Mouse (Mus musculus): ENCODE data around the gene Plekhs1. TPM values are rescaled to one million over a fixed set of nuclear protein-coding genes. Genes with fewer than 3 reads are reported as not detected.

Plekhs1 gene
- polyA plus RNA-seq, 1 experiment from 2014 or later = 0.17 TPM

GRCm38 (mm10) chr19:56460241-56460640 is 1.2 kb upstream of the Plekhs1 start:
- no peak overlapping the region for H3K4me2 ChIP-seq (replicated peaks)
- peaks cover 8% of the 10 kb centered on the region; the same call in 1 of the 2 replicates for H3K4me1 ChIP-seq
- H3K27me3 ChIP-seq = no peaks in the 10 kb centered on the region
- H3K27ac ChIP-seq (replicated peaks) = no peak overlapping the region
- no peaks in the 10 kb centered on the region for H3K36me3 ChIP-seq
- 45% methylated on average over 2 of the region's 2 CpGs for WGBS
- no peak for ATAC-seq (replicated peaks)
- H3K4me3 ChIP-seq = no peak overlapping the region
- H3K9ac ChIP-seq (replicated peaks) = no peak overlapping the region
- no peaks in the 10 kb centered on the region for H3K9me3 ChIP-seq

DNA sequence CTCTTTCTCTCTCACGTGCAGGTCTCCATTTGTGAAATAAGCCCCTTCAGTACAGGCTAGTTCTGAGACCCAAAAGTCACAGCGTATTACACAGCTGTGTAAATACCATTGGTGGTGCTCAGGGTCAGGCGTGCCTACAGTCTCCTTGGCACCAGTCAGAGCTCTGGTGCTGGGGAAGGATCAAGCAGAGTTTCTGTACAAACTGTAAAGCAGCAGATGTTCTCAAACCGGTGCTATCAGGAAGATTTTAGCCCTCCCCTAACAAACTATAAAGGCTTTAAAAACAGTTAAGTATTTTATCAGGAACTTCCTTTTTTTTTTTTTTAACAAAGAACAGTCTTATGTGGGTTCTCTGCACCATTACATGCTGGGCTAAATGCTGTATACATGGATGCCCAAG is 1.3 kb downstream of the Plekhs1 start:
- peaks cover 8% of the 10 kb centered on the region; the same call in 1 of the 2 replicates for H3K4me1 ChIP-seq
- no peaks in the 10 kb centered on the region for H3K36me3 ChIP-seq
- no peak overlapping the region for H3K9ac ChIP-seq (replicated peaks)
- H3K4me3 ChIP-seq = no peak overlapping the region
- no peak overlapping the region for H3K4me2 ChIP-seq (replicated peaks)
- WGBS = 71% methylated on average over 4 of the region's 4 CpGs
- H3K27me3 ChIP-seq = no peaks in the 10 kb centered on the region
- H3K27ac ChIP-seq (replicated peaks) = no peak overlapping the region
- ATAC-seq (replicated peaks) = no peak
- no peaks in the 10 kb centered on the region for H3K9me3 ChIP-seq

DNA sequence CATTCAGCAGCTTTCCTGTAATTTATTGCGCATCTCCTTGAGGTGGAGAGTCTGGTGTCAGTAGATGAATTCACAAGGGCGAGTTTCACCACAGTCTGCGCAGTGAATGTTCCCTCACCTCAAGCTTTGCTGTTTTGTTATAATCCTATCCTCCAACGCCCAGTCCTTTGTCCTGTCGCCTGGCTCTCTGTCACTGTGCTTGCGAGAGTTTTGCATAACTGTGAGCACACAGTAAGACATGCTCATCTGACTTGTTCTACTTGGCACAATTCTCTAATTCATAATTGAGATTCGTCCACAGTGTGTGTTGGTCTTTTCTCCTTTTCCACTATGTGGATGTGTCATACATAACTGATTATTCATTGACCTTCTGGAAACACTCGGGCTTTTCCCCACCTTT is 5.0 kb downstream of the Plekhs1 start:
- 75% methylated on average over 8 of the region's 8 CpGs for WGBS
- peaks cover 6% of the 10 kb centered on the region; the same call in 1 of the 2 replicates for H3K4me1 ChIP-seq
- H3K4me3 ChIP-seq = no peak overlapping the region
- H3K27ac ChIP-seq (replicated peaks) = no peak overlapping the region
- no peak overlapping the region for H3K9ac ChIP-seq (replicated peaks)
- ATAC-seq (replicated peaks) = no peak
- no peaks in the 10 kb centered on the region for H3K27me3 ChIP-seq
- no peak overlapping the region for H3K4me2 ChIP-seq (replicated peaks)
- H3K9me3 ChIP-seq = no peaks in the 10 kb centered on the region
- H3K36me3 ChIP-seq = no peaks in the 10 kb centered on the region

DNA sequence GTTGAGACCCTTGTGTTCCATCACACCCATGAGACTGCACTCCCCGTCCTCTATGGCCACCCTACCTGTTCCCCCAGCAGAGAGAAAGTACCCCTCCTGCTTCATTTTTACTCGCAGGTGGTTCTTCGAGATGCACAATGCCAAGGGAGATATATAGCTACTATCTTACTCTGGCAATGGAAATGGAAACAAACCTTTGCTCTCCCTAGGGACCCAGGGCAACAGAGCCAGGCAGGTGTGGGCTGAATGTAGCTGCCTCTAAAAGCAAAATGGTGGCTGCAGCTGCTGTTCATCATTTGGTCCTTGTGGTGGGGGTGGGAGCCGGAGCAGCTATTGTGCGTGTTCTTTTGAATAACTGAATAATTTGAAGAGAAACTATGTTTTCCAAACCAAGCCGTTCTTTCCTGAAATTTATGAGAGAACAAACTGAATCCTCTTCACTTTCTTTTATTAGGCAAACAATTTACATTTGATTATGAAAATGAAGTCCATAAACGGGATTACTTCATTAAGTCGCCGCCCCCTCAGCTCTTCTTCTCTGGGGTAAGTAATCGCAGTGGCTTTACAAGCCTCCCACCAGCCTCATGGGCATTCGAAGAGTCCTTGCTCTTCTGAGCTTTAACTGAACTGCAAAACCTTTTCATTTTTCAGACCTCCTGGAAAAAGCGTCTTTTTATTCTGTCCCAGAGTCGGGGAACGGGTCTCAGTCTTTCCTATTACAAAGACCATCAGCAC is 9.0 kb downstream of the Plekhs1 start:
- no peak for ATAC-seq (replicated peaks)
- Histone ChIP-seq H3K4me3 (no peak overlapping the region), H3K4me1 (peaks cover 13% of the 10 kb centered on the region), H3K27me3 (no peaks in the 10 kb centered on the region), H3K9me3 (no peaks in the 10 kb centered on the region), H3K9ac (replicated peaks) (no peak overlapping the region), H3K4me2 (replicated peaks) (no peak overlapping the region), H3K36me3 (no peaks in the 10 kb centered on the region), H3K27ac (replicated peaks) (no peak overlapping the region)
- WGBS = 77% methylated on average over 14 of the region's 14 CpGs

- Histone ChIP-seq H3K9ac (replicated peaks) (no peak overlapping the region), H3K4me3 (no peak overlapping the region), H3K36me3 (no peaks in the 10 kb centered on the region), H3K4me2 (replicated peaks) (no peak overlapping the region), H3K27me3 (no peaks in the 10 kb centered on the region), H3K4me1 (peaks cover 17% of the 10 kb centered on the region), H3K9me3 (no peaks in the 10 kb centered on the region), H3K27ac (replicated peaks) (no peak overlapping the region)
- ATAC-seq (replicated peaks) = no peak
- WGBS = 61% methylated on average over 10 of the region's 10 CpGs
These were observed 10.5 kb downstream of the Plekhs1 start for GRCm38 (mm10) chr19:56471934-56472333.

- H3K9ac ChIP-seq (replicated peaks) = no peak overlapping the region
- WGBS = 64% methylated on average over 19 of the region's 19 CpGs
- no peak for ATAC-seq (replicated peaks)
- H3K4me1 ChIP-seq = peaks cover 26% of the 10 kb centered on the region
- no peaks in the 10 kb centered on the region for H3K36me3 ChIP-seq
- H3K9me3 ChIP-seq = no peaks in the 10 kb centered on the region
- H3K27ac ChIP-seq (replicated peaks) = no peak overlapping the region
- H3K27me3 ChIP-seq = no peaks in the 10 kb centered on the region
- no peak overlapping the region for H3K4me3 ChIP-seq
- H3K4me2 ChIP-seq (replicated peaks) = no peak overlapping the region
These were observed 13.6 kb downstream of the Plekhs1 start for GRCm38 (mm10) chr19:56474869-56475550.

- Histone ChIP-seq H3K27me3 (no peaks in the 10 kb centered on the region), H3K4me3 (no peak overlapping the region), H3K9me3 (no peaks in the 10 kb centered on the region), H3K4me2 (replicated peaks) (no peak overlapping the region), H3K27ac (replicated peaks) (peak overlapping the region; percentile 6; the same call in 1 of the 2 replicates), H3K36me3 (no peaks in the 10 kb centered on the region), H3K4me1 (peaks cover 26% of the 10 kb centered on the region), H3K9ac (replicated peaks) (no peak overlapping the region)
- ATAC-seq (replicated peaks) = peak; percentile 76
- WGBS = 1% methylated on average over 2 of the region's 2 CpGs
These were observed 15.1 kb downstream of the Plekhs1 start for GRCm38 (mm10) chr19:56476546-56476945.

- no peak overlapping the region for H3K27ac ChIP-seq (replicated peaks)
- WGBS = 59% methylated on average over 5 of the region's 5 CpGs
- no peak overlapping the region for H3K4me3 ChIP-seq
- no peaks in the 10 kb centered on the region for H3K36me3 ChIP-seq
- no peak; the same call in 1 of the 2 replicates for ATAC-seq (replicated peaks)
- no peak overlapping the region for H3K4me2 ChIP-seq (replicated peaks)
- H3K9me3 ChIP-seq = no peaks in the 10 kb centered on the region
- peaks cover 26% of the 10 kb centered on the region for H3K4me1 ChIP-seq
- no peak overlapping the region for H3K9ac ChIP-seq (replicated peaks)
- H3K27me3 ChIP-seq = no peaks in the 10 kb centered on the region
These were observed 15.8 kb downstream of the Plekhs1 start for GRCm38 (mm10) chr19:56477253-56477652.

DNA sequence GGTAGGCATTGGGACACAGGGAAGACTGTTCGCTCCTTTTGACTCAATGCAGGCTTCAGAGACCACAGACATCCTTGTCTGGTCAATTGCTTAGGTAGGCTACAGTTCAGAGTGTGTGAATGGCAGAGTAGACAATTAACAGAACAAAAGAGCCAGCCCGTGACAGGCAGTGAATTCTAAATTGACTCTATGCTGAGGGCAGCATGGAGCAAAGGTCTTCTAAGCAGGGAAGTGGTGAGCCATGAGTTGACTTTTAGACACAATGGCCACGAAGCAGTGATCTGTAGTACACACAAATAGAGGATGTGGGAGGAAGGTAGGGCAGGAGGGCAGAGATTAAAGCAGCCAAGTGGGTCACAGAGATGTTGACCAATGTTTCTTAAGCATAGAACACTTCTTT is 16.4 kb downstream of the Plekhs1 start:
- Histone ChIP-seq H3K27me3 (no peaks in the 10 kb centered on the region), H3K4me2 (replicated peaks) (no peak overlapping the region), H3K36me3 (no peaks in the 10 kb centered on the region), H3K27ac (replicated peaks) (no peak overlapping the region), H3K4me3 (no peak overlapping the region), H3K9ac (replicated peaks) (no peak overlapping the region), H3K9me3 (no peaks in the 10 kb centered on the region), H3K4me1 (peaks cover 23% of the 10 kb centered on the region)
- no peak for ATAC-seq (replicated peaks)
- WGBS = 41% methylated on average over 3 of the region's 3 CpGs

GRCm38 (mm10) chr19:56484630-56485375 is 23.4 kb downstream of the Plekhs1 start:
- WGBS = 30% methylated on average over 13 of the region's 13 CpGs
- Histone ChIP-seq H3K4me2 (replicated peaks) (no peak overlapping the region), H3K27me3 (no peaks in the 10 kb centered on the region), H3K4me1 (peaks cover 22% of the 10 kb centered on the region), H3K9ac (replicated peaks) (no peak overlapping the region), H3K9me3 (no peaks in the 10 kb centered on the region), H3K27ac (replicated peaks) (no peak overlapping the region), H3K4me3 (no peak overlapping the region), H3K36me3 (no peaks in the 10 kb centered on the region)
- ATAC-seq (replicated peaks) = no peak

DNA sequence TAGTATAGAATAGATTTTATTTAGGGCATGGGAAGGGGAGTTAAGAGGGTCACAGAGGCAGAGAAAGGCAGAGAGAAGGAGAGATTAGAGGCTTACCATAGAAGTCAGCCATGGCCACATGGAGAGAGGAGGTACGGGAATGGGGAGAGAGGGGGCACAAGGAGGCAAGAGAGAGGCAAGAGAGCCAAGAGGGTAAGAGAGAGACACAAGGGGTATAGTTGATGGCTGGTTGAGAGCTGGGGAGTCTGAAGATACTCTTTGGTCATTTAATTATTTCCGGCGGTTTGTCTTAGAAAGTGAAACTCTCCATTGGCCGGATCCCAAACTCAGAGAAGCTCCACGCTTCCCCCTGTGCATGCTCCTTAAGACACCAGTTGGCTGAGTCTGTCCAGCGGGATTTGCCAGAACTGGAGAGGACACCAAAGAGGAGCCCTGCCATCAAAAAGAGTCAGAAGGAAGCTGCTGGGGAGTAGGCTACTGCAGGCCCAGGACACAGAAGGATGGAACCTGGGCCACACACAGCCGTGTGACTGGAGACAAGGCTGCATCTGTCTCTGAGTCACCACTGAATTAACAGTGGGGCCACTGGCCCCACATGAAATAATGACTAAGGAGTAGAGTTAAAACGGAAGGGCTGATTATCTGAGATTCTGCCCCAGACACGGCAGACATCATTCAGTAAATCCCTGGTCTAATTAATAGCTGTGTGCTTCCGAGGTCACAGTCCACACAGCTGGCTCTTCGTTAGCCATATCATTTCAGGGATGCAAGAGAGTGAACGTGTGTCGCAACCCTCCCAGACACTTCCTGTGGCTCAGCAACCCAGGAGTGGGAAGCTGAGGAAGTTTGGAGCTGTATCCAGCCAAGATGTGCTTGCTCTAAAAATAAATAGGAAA is 24.2 kb downstream of the Plekhs1 start:
- H3K4me3 ChIP-seq = no peak overlapping the region
- no peaks in the 10 kb centered on the region for H3K27me3 ChIP-seq
- no peak overlapping the region for H3K4me2 ChIP-seq (replicated peaks)
- 23% methylated on average over 13 of the region's 13 CpGs for WGBS
- H3K36me3 ChIP-seq = no peaks in the 10 kb centered on the region
- H3K27ac ChIP-seq (replicated peaks) = no peak overlapping the region
- 0 out of 2 replicates have a peak, but pooled peaks have one; percentile 32 for ATAC-seq (replicated peaks)
- peaks cover 22% of the 10 kb centered on the region for H3K4me1 ChIP-seq
- no peak overlapping the region for H3K9ac ChIP-seq (replicated peaks)
- H3K9me3 ChIP-seq = no peaks in the 10 kb centered on the region

All from forebrain, embryonic 15.5 days (tissue).